Mouse (Mus musculus) embryonic facial prominence, embryonic 14.5 days (tissue): ENCODE results near the gene Kctd19. TPM values are rescaled to one million over a fixed set of nuclear protein-coding genes. Genes with fewer than 3 reads are reported as not detected.

Experiments used
- ATAC-seq: fragments of 200-750 bp; cut with Nextera tagmentation; 2 replicates; pipeline ENCODE4 v1.8.0; 2017; ENCODE audit warnings: low read depth, moderate number of reproducible peaks, moderate TSS enrichment
- DNase-seq: peaks from one replicate; pipeline ENCODE4 v3.0.0-alpha.2; 2015; ENCODE audit warnings: low spot score
- H3K27ac ChIP-seq: fragments of 300-500 bp; sonication (generic); replicated peaks from 2 replicates; pipeline ENCODE4 v1.5.1; 2014; ENCODE audit warnings: low read depth, mild to moderate bottlenecking, low read length, moderate library complexity
- H3K27me3 ChIP-seq: fragments of 300-500 bp; sonication (generic); replicated peaks from 2 replicates; pipeline ENCODE4 v1.6.1; 2014; ENCODE audit warnings: low read length; ENCODE audit not compliant: control insufficient read depth, insufficient read depth
- H3K36me3 ChIP-seq: fragments of 300-500 bp; sonication (generic); 2 replicates; pipeline ENCODE4 v1.6.1; 2014; ENCODE audit warnings: low read length, mixed read lengths; ENCODE audit not compliant: control insufficient read depth, insufficient read depth
- H3K4me1 ChIP-seq: fragments of 300-500 bp; sonication (generic); 2 replicates; pipeline ENCODE4 v1.6.1; 2014; ENCODE audit warnings: antibody characterized with exemption, low read length; ENCODE audit not compliant: control insufficient read depth, insufficient read depth
- H3K4me2 ChIP-seq: fragments of 300-500 bp; sonication (generic); 2 replicates; pipeline ENCODE4 v1.6.1; 2014; ENCODE audit warnings: low read depth, mild to moderate bottlenecking, low read length, moderate library complexity, mixed read lengths
- H3K4me3 ChIP-seq: fragments of 300-500 bp; sonication (generic); 2 replicates; pipeline ENCODE4 v1.5.1; 2014; ENCODE audit warnings: low read depth, mild to moderate bottlenecking, low read length
- H3K9ac ChIP-seq: fragments of 300-500 bp; sonication (generic); 2 replicates; pipeline ENCODE4 v1.6.1; 2014; ENCODE audit warnings: low read depth, mild to moderate bottlenecking, low read length, moderate library complexity, mixed read lengths
- H3K9me3 ChIP-seq: fragments of 300-500 bp; sonication (generic); 2 replicates; pipeline ENCODE4 v1.6.1; 2016; ENCODE audit warnings: low read length; ENCODE audit not compliant: control insufficient read depth
- WGBS: fragments of 180-500 bp; shearing (Covaris S2); extraction: QIAGEN DNeasy Blood & Tissue Kit; methylation state at CpG from one replicate; pipeline ENCODE4 v1.1.7; 2014; 5-methylcytosine and 5-hydroxymethylcytosine counted together
- polyA plus RNA-seq: library from polyadenylated mRNA; unstranded; fragments of >200 nt; fragmentation: Nextera tagmentation; extraction: Ambion mirVana; gene quantifications from 2 replicates; pipeline ENCODE4 v1.2.1, GENCODE M21; 2014

Gene Kctd19
- polyA plus RNA-seq, 1 experiment from 2014 or later = not detected

GRCm38 (mm10) chr8:105434136-105434535 is 20.8 kb upstream of the Kctd19 start:
- H3K9me3 ChIP-seq = no peaks in the 10 kb centered on the region
- no peaks in the 10 kb centered on the region for H3K36me3 ChIP-seq
- no peak overlapping the region for H3K4me3 ChIP-seq
- H3K4me2 ChIP-seq = no peak overlapping the region
- no peak overlapping the region for H3K9ac ChIP-seq
- H3K27me3 ChIP-seq = no peaks in the 10 kb centered on the region
- ATAC-seq (no peak), DNase-seq (no peak)
- 66% methylated on average over 5 of the region's 5 CpGs for WGBS
- H3K27ac ChIP-seq = no peak overlapping the region
- peaks cover 7% of the 10 kb centered on the region; the same call in 1 of the 2 replicates for H3K4me1 ChIP-seq

DNA sequence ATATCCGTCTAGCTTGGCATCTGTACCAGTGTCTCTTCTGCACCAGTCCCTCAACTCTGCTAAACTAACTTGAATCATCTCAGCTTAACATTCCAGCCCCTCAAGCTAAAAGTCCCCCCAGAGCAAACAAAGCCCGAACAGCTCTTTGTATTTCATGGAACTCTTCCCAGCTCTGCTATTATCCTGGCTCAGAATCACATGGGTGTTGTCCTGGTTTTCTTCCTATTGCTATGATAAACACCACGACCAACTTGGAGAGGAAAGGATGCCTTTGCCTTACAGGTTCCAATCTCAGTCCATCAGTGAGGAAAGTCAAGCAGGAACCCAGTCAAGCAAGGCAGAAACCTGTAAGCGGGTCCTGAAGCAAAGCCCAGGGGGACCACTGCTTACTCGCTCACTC is 20.2 kb upstream of the Kctd19 start:
- 36% methylated on average over 5 of the region's 5 CpGs for WGBS
- no peak overlapping the region; the same call in 1 of the 2 replicates for H3K27ac ChIP-seq
- no peaks in the 10 kb centered on the region for H3K9me3 ChIP-seq
- H3K4me1 ChIP-seq = peaks cover 7% of the 10 kb centered on the region; the same call in 1 of the 2 replicates
- no peak overlapping the region for H3K4me3 ChIP-seq
- DNase-seq = peak; percentile 47
- no peak overlapping the region for H3K4me2 ChIP-seq
- H3K9ac ChIP-seq = no peak overlapping the region
- H3K36me3 ChIP-seq = no peaks in the 10 kb centered on the region
- H3K27me3 ChIP-seq = no peaks in the 10 kb centered on the region
- no peak for ATAC-seq

GRCm38 (mm10) chr8:105433021-105433420 is 19.7 kb upstream of the Kctd19 start:
- Histone ChIP-seq H3K4me1 (peaks cover 7% of the 10 kb centered on the region; the same call in 1 of the 2 replicates), H3K9ac (no peak overlapping the region), H3K27me3 (no peaks in the 10 kb centered on the region), H3K27ac (no peak overlapping the region; the same call in 1 of the 2 replicates), H3K4me3 (no peak overlapping the region), H3K4me2 (no peak overlapping the region), H3K9me3 (no peaks in the 10 kb centered on the region), H3K36me3 (no peaks in the 10 kb centered on the region)
- 32% methylated on average over 6 of the region's 6 CpGs for WGBS
- no peak for DNase-seq
- ATAC-seq = no peak; the same call in 1 of the 2 replicates

GRCm38 (mm10) chr8:105431743-105432515 is 18.6 kb upstream of the Kctd19 start:
- no peak overlapping the region for H3K27ac ChIP-seq
- WGBS = 45% methylated on average over 7 of the region's 7 CpGs
- DNase-seq = no peak

DNA sequence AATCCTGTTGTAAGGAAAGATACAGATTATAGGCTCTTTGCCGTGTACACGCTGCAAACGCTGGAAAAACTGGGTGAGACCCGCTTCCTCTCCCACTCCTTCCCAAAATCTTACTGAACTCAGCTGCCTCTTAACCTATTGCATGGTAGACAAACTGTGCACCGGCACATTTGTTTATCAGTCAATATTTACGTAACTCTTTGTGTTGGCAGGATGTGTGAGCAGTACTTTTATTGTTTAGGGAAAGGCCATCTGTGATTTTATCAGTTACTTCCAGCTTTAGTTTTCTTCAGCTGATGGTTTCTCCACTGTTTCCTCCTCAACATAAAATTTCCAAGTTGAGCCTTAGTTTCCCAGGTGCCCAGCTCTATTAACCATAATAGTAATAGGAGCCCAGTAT is 13.6 kb upstream of the Kctd19 start:
- no peak for DNase-seq
- Histone ChIP-seq H3K4me3 (no peak overlapping the region), H3K27ac (no peak overlapping the region), H3K9me3 (no peaks in the 10 kb centered on the region), H3K4me2 (no peak overlapping the region), H3K27me3 (no peaks in the 10 kb centered on the region), H3K9ac (no peak overlapping the region), H3K36me3 (no peaks in the 10 kb centered on the region), H3K4me1 (no peaks in the 10 kb centered on the region)
- WGBS = 76% methylated on average over 6 of the region's 6 CpGs
- ATAC-seq = no peak

More at GRCm38 (mm10) chr8:105431743-105432515, 18.6 kb upstream of the Kctd19 start:
- no peak overlapping the region for H3K9ac ChIP-seq
- no peak overlapping the region for H3K4me3 ChIP-seq
- no peak overlapping the region for H3K4me2 ChIP-seq
- no peaks in the 10 kb centered on the region for H3K9me3 ChIP-seq
- peak; percentile 47; the same call in 1 of the 2 replicates for ATAC-seq
- H3K36me3 ChIP-seq = no peaks in the 10 kb centered on the region
- H3K27me3 ChIP-seq = no peaks in the 10 kb centered on the region
- H3K4me1 ChIP-seq = peaks cover 7% of the 10 kb centered on the region; the same call in 1 of the 2 replicates

DNA sequence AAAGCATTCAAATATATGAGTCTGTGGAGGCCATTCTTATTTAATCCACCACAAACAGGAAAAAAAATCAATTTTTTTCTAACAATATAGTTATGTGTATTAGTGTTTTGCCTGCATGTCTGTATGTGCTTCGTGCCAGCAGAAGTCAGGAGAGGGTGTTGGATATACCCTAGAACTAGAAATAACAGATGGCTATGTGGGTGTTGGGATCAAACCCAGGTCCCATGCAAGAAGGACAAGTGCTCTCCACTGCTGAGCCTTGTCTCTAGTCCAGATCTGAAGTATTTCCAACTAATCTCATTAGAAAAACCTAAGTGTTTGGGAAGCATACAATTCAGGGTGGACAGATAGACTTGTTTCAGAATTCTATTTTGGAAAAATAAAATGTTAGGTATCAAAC is 8.7 kb upstream of the Kctd19 start:
- Histone ChIP-seq H3K9me3 (no peaks in the 10 kb centered on the region), H3K27ac (no peak overlapping the region), H3K27me3 (no peaks in the 10 kb centered on the region), H3K4me2 (no peak overlapping the region), H3K9ac (no peak overlapping the region), H3K4me1 (no peaks in the 10 kb centered on the region), H3K4me3 (no peak overlapping the region), H3K36me3 (no peaks in the 10 kb centered on the region)
- DNase-seq = no peak
- no peak for ATAC-seq
- 67% methylated on average over 1 of the region's 1 CpGs for WGBS

DNA sequence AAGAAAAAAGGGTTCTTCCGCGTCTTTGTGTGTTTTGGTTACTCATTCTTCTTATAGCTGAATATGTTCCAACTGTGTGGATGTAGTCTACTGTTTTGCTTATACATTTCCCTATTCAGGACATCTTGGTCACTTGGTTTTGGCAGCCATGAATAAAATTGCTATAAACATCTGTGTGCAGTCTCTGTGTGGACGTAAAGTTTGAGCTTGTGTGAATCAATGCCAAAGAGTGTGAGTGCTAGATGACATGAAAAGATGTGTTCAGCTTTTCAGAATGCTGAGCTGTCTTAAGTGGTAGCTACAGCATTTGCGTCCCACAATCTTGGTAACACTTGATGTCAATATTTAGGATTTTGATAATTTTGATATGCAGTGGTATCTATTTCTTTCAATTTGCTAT is 6.5 kb upstream of the Kctd19 start:
- WGBS = 83% methylated on average over 4 of the region's 4 CpGs
- H3K9ac ChIP-seq = no peak overlapping the region

DNA sequence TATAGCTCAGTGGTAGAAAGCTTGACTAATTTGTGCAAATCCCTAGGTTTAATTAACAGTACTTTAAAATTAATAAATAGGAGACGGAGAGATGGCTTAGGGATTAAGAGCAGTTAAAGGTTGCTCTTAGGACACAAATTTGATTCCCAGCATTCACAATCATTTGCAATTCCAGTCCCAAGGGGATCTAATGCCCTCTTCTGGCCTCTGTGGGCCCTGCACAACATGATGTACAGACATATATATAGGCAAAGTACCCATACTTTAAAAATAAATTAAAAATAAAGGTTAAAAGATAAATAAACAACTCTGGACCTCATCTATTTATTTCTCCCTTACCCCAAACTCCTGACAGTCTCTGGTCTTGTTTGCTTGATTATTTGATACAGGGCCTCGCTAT is 5.7 kb upstream of the Kctd19 start:
- H3K4me2 ChIP-seq = no peak overlapping the region
- no peak overlapping the region for H3K27ac ChIP-seq
- peaks cover 10% of the 10 kb centered on the region for H3K27me3 ChIP-seq
- H3K9ac ChIP-seq = no peak overlapping the region
- H3K4me1 ChIP-seq = no peaks in the 10 kb centered on the region
- no peak overlapping the region for H3K4me3 ChIP-seq
- H3K9me3 ChIP-seq = no peaks in the 10 kb centered on the region
- H3K36me3 ChIP-seq = no peaks in the 10 kb centered on the region
- 76% methylated on average over 2 of the region's 2 CpGs for WGBS
- ATAC-seq (no peak), DNase-seq (no peak)

More for the DNA sequence above, 6.5 kb upstream of the Kctd19 start:
- Histone ChIP-seq H3K9me3 (no peaks in the 10 kb centered on the region), H3K27me3 (peaks cover 2% of the 10 kb centered on the region; the same call in 1 of the 2 replicates), H3K27ac (no peak overlapping the region), H3K36me3 (no peaks in the 10 kb centered on the region), H3K4me2 (no peak overlapping the region), H3K4me1 (no peaks in the 10 kb centered on the region), H3K4me3 (no peak overlapping the region)
- ATAC-seq (no peak), DNase-seq (no peak)

- Histone ChIP-seq H3K4me1 (0 out of 2 replicates have a peak, but pooled peaks cover 6% of the 10 kb centered on the region), H3K36me3 (no peaks in the 10 kb centered on the region), H3K27ac (no peak overlapping the region), H3K9me3 (no peaks in the 10 kb centered on the region), H3K9ac (no peak overlapping the region), H3K4me2 (no peak overlapping the region), H3K4me3 (no peak overlapping the region), H3K27me3 (peaks cover 29% of the 10 kb centered on the region)
- WGBS = 93% methylated on average over 6 of the region's 6 CpGs
- ATAC-seq = no peak
- DNase-seq = no peak
These were observed 3.4 kb downstream of the Kctd19 start for GRCm38 (mm10) chr8:105409947-105410346.
